Mouse (Mus musculus): ENCODE measurements around the gene Olfr686. TPM values are rescaled to one million over a fixed set of nuclear protein-coding genes. Genes with fewer than 3 reads are reported as not detected.
A peak's percentile ranks its signal among the peaks of the same experiment; 100 is the strongest.

The Olfr686 gene
- 0.10 TPM in 1 of 2 replicates, not detected in the other for total RNA-seq (2014; rRNA removed)
- not detected in 2 replicates for polyA plus RNA-seq (2015; fragmentation: Nextera tagmentation; extraction: Ambion mirVana)

DNA sequence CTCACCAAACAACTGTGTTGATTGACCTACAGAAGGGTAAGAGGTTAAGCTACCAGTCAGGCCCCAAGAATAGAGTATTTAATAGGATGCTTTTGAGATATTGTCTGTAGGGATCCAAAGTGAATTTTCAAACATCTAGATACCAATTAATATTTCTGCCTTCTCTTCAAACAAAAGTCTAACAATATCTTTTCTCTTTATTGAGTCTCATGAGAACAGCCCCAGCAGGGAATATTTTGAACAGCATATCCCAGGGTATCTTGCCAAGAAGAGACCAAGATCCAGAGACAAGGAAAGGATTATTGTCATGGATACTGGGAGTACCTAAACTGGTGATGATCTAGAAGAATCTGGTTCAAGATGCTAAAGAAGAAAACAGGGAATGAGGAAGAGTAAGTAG, at the start of gene Olfr686:
TSS of gene Olfr686 (minus strand) at position 101 of the 400 bp plus-strand sequence.
- ATAC-seq: no peak
- no peak for DNase-seq (ENCODE audit: low spot score)
- no peak within 1 kb of the TSS for H3K4me2 ChIP-seq (ENCODE audit: low read depth, low read length)

DNA sequence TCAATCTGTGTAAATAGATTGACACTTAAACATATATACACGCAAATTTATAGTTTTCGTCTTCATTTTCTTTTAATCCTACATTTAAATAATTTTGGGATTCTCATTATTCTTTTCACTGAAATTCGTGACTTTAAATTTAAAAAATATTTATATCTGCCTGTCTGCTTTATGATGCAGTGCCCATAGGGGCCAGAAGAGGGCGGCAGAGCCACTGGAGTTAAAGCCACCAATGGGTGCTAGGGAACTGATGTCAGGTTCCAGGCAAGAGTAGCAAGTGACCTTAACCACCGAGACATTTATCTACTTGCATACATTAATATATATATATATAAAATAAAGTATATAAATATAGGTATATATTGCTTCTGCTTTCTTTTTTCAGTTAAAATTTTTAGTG, 49.4 kb upstream of the Olfr686 start:
- DNase-seq (ENCODE audit: low spot score): no peak
- Histone ChIP-seq H3K27ac (no peak overlapping the region), H3K9me3 (ENCODE audit: low read length) (no peaks in the 10 kb centered on the region), H3K9ac (replicated peaks; ENCODE audit: low read length) (no peak overlapping the region), H3K4me2 (ENCODE audit: low read depth, low read length) (no peak overlapping the region), H3K4me3 (ENCODE audit: low read length) (no peak overlapping the region), H3K4me1 (ENCODE audit: insufficient read depth, low read length) (no peaks in the 10 kb centered on the region), H3K36me3 (ENCODE audit: insufficient read depth, low read length) (no peaks in the 10 kb centered on the region), H3K27me3 (ENCODE audit: insufficient read depth, low read length) (no peaks in the 10 kb centered on the region)
- no peak for ATAC-seq
- TF ChIP-seq CTCF (IDR thresholded peaks at IDR 0.05; ENCODE audit: low read depth): peak; percentile 31
- 66% methylated on average over 5 of the region's 5 CpGs for WGBS

More for the DNA sequence above, at the start of gene Olfr686:
- TF ChIP-seq CTCF (IDR thresholded peaks at IDR 0.05; ENCODE audit: low read depth): no peak
- H3K9ac ChIP-seq (replicated peaks; ENCODE audit: low read length): no peak within 1 kb of the TSS
- H3K27ac ChIP-seq: no peak within 1 kb of the TSS
- no peaks in the 10 kb centered on the region for H3K36me3 ChIP-seq (ENCODE audit: insufficient read depth, low read length)
- H3K4me1 ChIP-seq (ENCODE audit: insufficient read depth, low read length): no peaks in the 10 kb centered on the region
- H3K27me3 ChIP-seq (ENCODE audit: insufficient read depth, low read length): no peaks in the 10 kb centered on the region
- H3K9me3 ChIP-seq (ENCODE audit: low read length): no peaks in the 10 kb centered on the region
- H3K4me3 ChIP-seq (ENCODE audit: low read length): no peak within 1 kb of the TSS

DNA sequence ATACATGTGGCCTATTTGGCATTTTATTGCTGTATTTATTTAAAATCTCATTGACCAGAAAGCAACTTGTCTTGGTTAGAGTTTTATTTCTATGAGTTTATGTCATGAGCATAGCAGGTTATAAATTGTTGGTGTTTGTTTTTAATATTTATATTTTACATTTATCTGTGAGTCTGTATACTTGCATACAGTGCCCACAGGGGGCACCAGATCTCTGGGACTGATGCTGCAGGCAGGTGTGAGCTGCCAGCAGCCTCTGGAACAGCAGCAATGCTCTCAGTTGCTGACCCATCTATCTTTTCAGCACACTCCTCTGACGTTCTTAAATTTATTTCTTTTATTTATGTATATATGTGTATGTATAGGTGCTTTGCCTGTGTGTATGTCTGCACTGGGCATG, 40.9 kb upstream of the Olfr686 start:
- no peak overlapping the region for H3K4me3 ChIP-seq (ENCODE audit: low read length)
- no peak overlapping the region for H3K27ac ChIP-seq
- no peaks in the 10 kb centered on the region for H3K4me1 ChIP-seq (ENCODE audit: insufficient read depth, low read length)
- H3K4me2 ChIP-seq (ENCODE audit: low read depth, low read length): no peak overlapping the region
- DNase-seq (ENCODE audit: low spot score) (peak; percentile 15), ATAC-seq (no peak)
- H3K36me3 ChIP-seq (ENCODE audit: insufficient read depth, low read length): no peaks in the 10 kb centered on the region
- 50% methylated on average over 1 of the region's 1 CpGs for WGBS
- H3K27me3 ChIP-seq (ENCODE audit: insufficient read depth, low read length): no peaks in the 10 kb centered on the region
- no peaks in the 10 kb centered on the region for H3K9me3 ChIP-seq (ENCODE audit: low read length)
- no peak overlapping the region for H3K9ac ChIP-seq (replicated peaks; ENCODE audit: low read length)
- peak; percentile 26; the same call in 1 of the 2 replicates for TF ChIP-seq CTCF (IDR thresholded peaks at IDR 0.05; ENCODE audit: low read depth)

DNA sequence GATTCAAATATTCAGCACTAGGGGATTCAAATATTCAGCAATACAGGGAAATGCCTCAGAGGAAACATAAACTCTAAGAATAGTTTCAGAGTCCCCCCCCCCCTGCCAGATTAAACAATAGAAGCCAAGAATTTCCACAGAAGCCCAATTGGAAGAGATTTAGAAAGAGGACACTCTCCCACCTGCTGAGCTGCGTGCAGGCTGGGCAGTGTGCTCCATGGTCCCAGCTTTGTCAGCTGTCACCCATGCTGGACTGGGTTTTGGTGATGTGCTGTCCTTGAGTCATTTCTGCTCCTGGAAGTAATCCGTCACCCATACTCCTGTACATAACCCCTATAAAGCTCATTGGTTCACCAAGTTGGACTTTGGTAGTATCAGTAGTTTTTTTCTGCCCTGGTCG, 40.4 kb upstream of the Olfr686 start:
- TF ChIP-seq CTCF (IDR thresholded peaks at IDR 0.05; ENCODE audit: low read depth): no peak
- H3K27ac ChIP-seq: no peak overlapping the region
- no peak for ATAC-seq
- no peak for DNase-seq (ENCODE audit: low spot score)
- H3K27me3 ChIP-seq (ENCODE audit: insufficient read depth, low read length): no peaks in the 10 kb centered on the region
- H3K4me2 ChIP-seq (ENCODE audit: low read depth, low read length): no peak overlapping the region
- H3K36me3 ChIP-seq (ENCODE audit: insufficient read depth, low read length): no peaks in the 10 kb centered on the region
- WGBS: 83% methylated on average over 3 of the region's 3 CpGs
- no peaks in the 10 kb centered on the region for H3K9me3 ChIP-seq (ENCODE audit: low read length)
- no peak overlapping the region for H3K4me3 ChIP-seq (ENCODE audit: low read length)
- no peaks in the 10 kb centered on the region for H3K4me1 ChIP-seq (ENCODE audit: insufficient read depth, low read length)
- H3K9ac ChIP-seq (replicated peaks; ENCODE audit: low read length): no peak overlapping the region

DNA sequence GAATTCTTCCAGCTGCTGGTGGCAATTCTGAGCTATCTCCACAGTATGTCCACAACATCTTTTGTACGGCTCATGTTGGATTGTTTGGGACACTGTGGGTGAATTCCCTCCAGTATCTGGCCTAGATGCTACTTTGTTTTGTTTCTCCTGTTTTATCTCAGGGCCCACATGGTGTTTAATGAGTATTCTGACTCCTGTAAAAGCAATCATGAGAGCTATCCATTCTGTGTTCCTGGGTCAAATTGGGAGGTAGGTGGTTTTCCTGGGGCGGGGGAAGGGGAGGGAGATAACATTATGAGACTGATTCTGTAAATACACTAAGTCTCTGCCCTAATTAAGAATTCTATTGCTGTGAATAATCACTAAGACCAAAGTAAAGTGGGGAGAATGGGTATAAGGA, 22.1 kb upstream of the Olfr686 start:
- Histone ChIP-seq H3K9ac (replicated peaks; ENCODE audit: low read length) (no peak overlapping the region), H3K27me3 (ENCODE audit: insufficient read depth, low read length) (no peaks in the 10 kb centered on the region), H3K4me3 (ENCODE audit: low read length) (no peak overlapping the region), H3K9me3 (ENCODE audit: low read length) (no peaks in the 10 kb centered on the region), H3K4me1 (ENCODE audit: insufficient read depth, low read length) (no peaks in the 10 kb centered on the region), H3K27ac (no peak overlapping the region), H3K4me2 (ENCODE audit: low read depth, low read length) (no peak overlapping the region), H3K36me3 (ENCODE audit: insufficient read depth, low read length) (no peaks in the 10 kb centered on the region)
- DNase-seq (ENCODE audit: low spot score) (no peak), ATAC-seq (no peak)
- TF ChIP-seq CTCF (IDR thresholded peaks at IDR 0.05; ENCODE audit: low read depth): no peak
- 91% methylated on average over 2 of the region's 2 CpGs for WGBS

DNA sequence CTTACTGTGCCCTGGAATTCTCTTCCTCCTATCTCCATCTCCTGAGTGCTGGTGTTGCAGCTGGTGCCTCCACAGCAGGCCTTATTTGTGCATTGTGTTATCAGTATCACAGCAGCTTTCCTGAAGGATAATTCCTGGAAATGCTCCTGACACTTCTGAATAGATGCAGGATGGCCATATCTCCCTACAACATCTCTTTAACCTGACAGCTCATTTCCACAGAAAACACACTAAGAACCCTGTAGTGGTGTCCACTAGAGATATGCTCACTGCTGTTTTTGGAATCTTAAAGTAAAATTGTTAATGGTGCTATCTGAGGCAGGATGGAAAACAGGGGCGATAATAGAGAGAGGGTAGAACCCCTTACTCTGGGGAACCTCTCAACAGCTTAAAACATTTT, 20.9 kb upstream of the Olfr686 start:
- TF ChIP-seq CTCF (IDR thresholded peaks at IDR 0.05; ENCODE audit: low read depth): no peak
- WGBS: 87% methylated on average over 1 of the region's 1 CpGs

DNA sequence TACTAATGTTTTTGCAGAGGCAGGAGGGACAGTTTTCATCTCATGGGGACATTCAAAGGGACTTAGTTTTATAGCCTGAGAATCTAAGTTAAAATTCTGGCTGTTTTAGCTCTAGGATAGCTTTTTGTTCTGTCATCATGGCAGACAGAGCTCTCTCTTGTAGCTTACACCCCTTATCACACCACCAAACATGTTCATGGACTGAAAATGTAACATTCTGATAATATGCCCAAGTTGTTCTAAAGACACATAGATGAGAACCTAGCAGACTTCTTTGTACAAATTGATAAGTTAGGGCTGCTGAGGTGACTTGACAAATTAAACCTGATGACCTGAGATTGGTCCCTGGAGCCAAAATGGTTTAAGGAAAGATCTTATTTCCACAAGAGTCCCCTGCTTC, 19.4 kb upstream of the Olfr686 start:
- Histone ChIP-seq H3K36me3 (ENCODE audit: insufficient read depth, low read length) (no peaks in the 10 kb centered on the region), H3K4me2 (ENCODE audit: low read depth, low read length) (no peak overlapping the region), H3K27me3 (ENCODE audit: insufficient read depth, low read length) (no peaks in the 10 kb centered on the region), H3K4me3 (ENCODE audit: low read length) (no peak overlapping the region), H3K9ac (replicated peaks; ENCODE audit: low read length) (no peak overlapping the region), H3K27ac (no peak overlapping the region), H3K9me3 (ENCODE audit: low read length) (no peaks in the 10 kb centered on the region), H3K4me1 (ENCODE audit: insufficient read depth, low read length) (no peaks in the 10 kb centered on the region)
- DNase-seq (ENCODE audit: low spot score) (no peak), ATAC-seq (no peak)
- TF ChIP-seq CTCF (IDR thresholded peaks at IDR 0.05; ENCODE audit: low read depth): no peak

More for the DNA sequence above, 20.9 kb upstream of the Olfr686 start:
- DNase-seq (ENCODE audit: low spot score) (no peak), ATAC-seq (no peak)
- Histone ChIP-seq H3K27me3 (ENCODE audit: insufficient read depth, low read length) (no peaks in the 10 kb centered on the region), H3K36me3 (ENCODE audit: insufficient read depth, low read length) (no peaks in the 10 kb centered on the region), H3K4me3 (ENCODE audit: low read length) (no peak overlapping the region), H3K9me3 (ENCODE audit: low read length) (no peaks in the 10 kb centered on the region), H3K9ac (replicated peaks; ENCODE audit: low read length) (no peak overlapping the region), H3K4me2 (ENCODE audit: low read depth, low read length) (no peak overlapping the region), H3K4me1 (ENCODE audit: insufficient read depth, low read length) (no peaks in the 10 kb centered on the region), H3K27ac (no peak overlapping the region)
